Mouse (Mus musculus): ENCODE data around the gene Fsd2.

DNA sequence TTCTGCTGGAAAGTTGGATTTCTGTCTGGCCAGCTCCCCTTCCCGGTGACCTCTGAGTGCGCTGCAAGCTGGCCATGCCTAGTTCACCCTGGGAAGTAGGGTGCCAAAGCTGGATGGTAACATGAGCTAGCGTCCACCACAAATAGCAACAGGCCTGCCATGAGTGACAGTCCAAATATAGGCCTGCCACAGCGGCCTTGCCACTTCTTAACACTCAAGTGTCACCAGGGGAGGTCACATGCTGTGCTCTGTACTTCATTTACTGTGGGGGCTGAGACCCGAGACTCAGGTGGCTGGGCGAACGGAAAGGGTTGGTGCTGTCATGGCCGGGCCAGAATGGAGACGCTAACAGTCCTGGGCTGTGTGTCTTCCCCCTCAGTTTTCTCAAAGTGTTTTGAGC lies at the start of gene Fsd2:
- TF ChIP-seq MYOG (IDR thresholded peaks at IDR 0.05; ENCODE audit: control insufficient read depth in 1 of 3, insufficient read depth in 1 of 3, insufficient read length in 2 of 3, low read depth in 2 of 3) (peak in 1 of 3 experiments; percentile 12), E2F4 (IDR thresholded peaks at IDR 0.05; ENCODE audit: insufficient read depth) (no peak), POLR2A (IDR thresholded peaks at IDR 0.05; ENCODE audit: insufficient read length, low read depth) (peak; percentile 40), MYOD1 (IDR thresholded peaks at IDR 0.05; ENCODE audit: control insufficient read depth in 1 of 3, insufficient read length in 2 of 3, low read depth in 2 of 3) (peak in 1 of 3 experiments; percentile 33), USF1 (IDR thresholded peaks at IDR 0.05; ENCODE audit: low read depth) (peak; percentile 45), MAX (IDR thresholded peaks at IDR 0.05; ENCODE audit: low read depth) (no peak), POLR2AphosphoS2 (IDR thresholded peaks at IDR 0.05; ENCODE audit: insufficient read length, low read depth) (no peak), TCF12 (IDR thresholded peaks at IDR 0.05; ENCODE audit: insufficient read depth, poor library complexity, severe bottlenecking) (no peak), CEBPB (IDR thresholded peaks at IDR 0.05; ENCODE audit: insufficient read depth, poor library complexity, severe bottlenecking) (no peak), TCF3 (IDR thresholded peaks at IDR 0.05; ENCODE audit: insufficient read length, low read depth) (no peak), REST (IDR thresholded peaks at IDR 0.05; ENCODE audit: insufficient read depth, insufficient read length) (no peak), SRF (IDR thresholded peaks at IDR 0.05; ENCODE audit: control insufficient read depth, insufficient read length, low read depth) (peak; percentile 81)
